ENCODE assay signal across 23 mouse cellular contexts in genomic region chr2:110452694-110453093, GRCm38 (mm10).
A peak's percentile ranks its signal among the peaks of the same experiment; 100 is the strongest.
DNase-seq lines count a peak whose midpoint lies in the region; ATAC-seq and TF ChIP-seq lines count a peak whose summit lies in the region.
"Had no signal": no experiment of that assay in that cellular context is flagged by ENCODE, and none has a peak within 500 bp of the region (broad histone marks: within the 10 kb centered on the region; RNA-seq: fewer than 3 reads in every experiment).

No protein-coding gene starts in this region.

- peak; percentile 40; the same call in 1 of the 2 replicates for ATAC-seq in G1E (ENCODE audit: extremely low read depth, insufficient number of reproducible peaks, low FRiP score, poor library complexity, severe bottlenecking)
- peak; percentile 89 for ATAC-seq in intestine, embryonic 16.5 days
- ATAC-seq: CD4-positive, CD25-positive, alpha-beta regulatory T cell, adult 4 months; forebrain, embryonic 13.5 days; forebrain, embryonic 15.5 days; forebrain, postnatal 0 days had no signal

- 62% methylated on average over 3 of the region's 3 CpGs for WGBS in intestine, embryonic 16.5 days
- 25% methylated on average over 3 of the region's 3 CpGs for WGBS in large intestine, adult 2 months

- no peaks in the 10 kb centered on the region for H3K4me1 ChIP-seq in G1E (ENCODE audit: insufficient read depth, low read depth, low read length)
- H3K4me1 ChIP-seq in intestine, embryonic 16.5 days (ENCODE audit: control insufficient read depth, insufficient read depth, low read length), result no peaks in the 10 kb centered on the region
- H3K4me1 ChIP-seq: embryonic facial prominence, embryonic 10.5 days; embryonic facial prominence, embryonic 12.5 days; forebrain, embryonic 13.5 days; forebrain, embryonic 15.5 days had no signal

- H3K27me3 ChIP-seq in G1E (ENCODE audit: insufficient read depth, low read length), result no peaks in the 10 kb centered on the region
- H3K27me3 ChIP-seq in intestine, embryonic 16.5 days (replicated peaks; ENCODE audit: control insufficient read depth, insufficient read depth, low read length), result no peaks in the 10 kb centered on the region
- H3K27me3 ChIP-seq: CH12.LX; embryonic facial prominence, embryonic 12.5 days; forebrain, embryonic 13.5 days; forebrain, embryonic 15.5 days had no signal

- H3K4me2 ChIP-seq in intestine, embryonic 16.5 days (ENCODE audit: low read depth, low read length), result no peak overlapping the region
- H3K4me2 ChIP-seq: embryonic facial prominence, embryonic 12.5 days; forebrain, embryonic 13.5 days; forebrain, embryonic 15.5 days had no signal

- H3K9ac ChIP-seq in intestine, embryonic 16.5 days (ENCODE audit: low read depth, low read length), result no peak overlapping the region
- H3K9ac ChIP-seq: embryonic facial prominence, embryonic 12.5 days; forebrain, embryonic 13.5 days; forebrain, embryonic 15.5 days; forebrain, postnatal 0 days had no signal

- H3K4me3 ChIP-seq in G1E (ENCODE audit: low read depth, low read length), result no peak overlapping the region
- no peak overlapping the region for H3K4me3 ChIP-seq in intestine, embryonic 16.5 days (ENCODE audit: low read length)
- H3K4me3 ChIP-seq: embryonic facial prominence, embryonic 10.5 days; embryonic facial prominence, embryonic 12.5 days; forebrain, embryonic 13.5 days; forebrain, embryonic 15.5 days had no signal

- DNase-seq in G1E (ENCODE audit: low spot score) (no peak), MEL-GATA-1-ER (ENCODE audit: extremely low read depth, low read depth) (peak; percentile 2)
- DNase-seq in large intestine, adult 2 months (ENCODE audit: low read depth, low spot score), result peak; percentile 37
- DNase-seq in frontal cortex, postnatal 36 days (ENCODE audit: low spot score in 2 of 2), result no peak
- no peak for DNase-seq in thymus, postnatal 14 days
- no peak for DNase-seq in cerebellum, adult 18-20 months
- DNase-seq: adrenal gland, adult 2 months; adrenal gland, postnatal 10 days; adrenal gland, postnatal 25 days; B cell, adult 2 months; cerebellum, adult 11 months; cerebellum, adult 2 months; cerebellum, adult 9-10 months; cerebellum, postnatal 10 days; cerebellum, postnatal 25 days; forebrain, postnatal 0 days had no signal

- no peak overlapping the region for H3K27ac ChIP-seq in intestine, embryonic 16.5 days (ENCODE audit: low read length)
- H3K27ac ChIP-seq: embryonic facial prominence, embryonic 10.5 days; embryonic facial prominence, embryonic 12.5 days; forebrain, embryonic 13.5 days; forebrain, embryonic 15.5 days had no signal

- no peaks in the 10 kb centered on the region for H3K9me3 ChIP-seq in G1E (replicated peaks)
- H3K9me3 ChIP-seq in intestine, embryonic 16.5 days (ENCODE audit: control insufficient read depth, low read length), result no peaks in the 10 kb centered on the region
- H3K9me3 ChIP-seq: embryonic facial prominence, embryonic 10.5 days; embryonic facial prominence, embryonic 12.5 days; forebrain, embryonic 13.5 days; forebrain, embryonic 15.5 days had no signal

- no peak for TF ChIP-seq CTCF in G1E (IDR thresholded peaks at IDR 0.05; ENCODE audit: low read depth, low read length)

- no peaks in the 10 kb centered on the region for H3K36me3 ChIP-seq in G1E (replicated peaks)
- no peaks in the 10 kb centered on the region for H3K36me3 ChIP-seq in intestine, embryonic 16.5 days (ENCODE audit: control insufficient read depth, insufficient read depth, low read length)
- H3K36me3 ChIP-seq: embryonic facial prominence, embryonic 10.5 days; embryonic facial prominence, embryonic 12.5 days; forebrain, embryonic 15.5 days had no signal

Comparison
In these comparisons a context has a peak if more than half of its experiments do, and no peak if none do; other contexts are left out.
1. DNase-seq: peak in MEL-GATA-1-ER (single experiment) and large intestine, adult 2 months (single experiment); none in G1E (single experiment), frontal cortex, postnatal 36 days (0 of 2), thymus, postnatal 14 days (single experiment) and cerebellum, adult 18-20 months (0 of 2).